10 mouse cellular contexts compared by ENCODE assay signal in genomic region chr14:30974204-30974603, GRCm38 (mm10). TPM values are rescaled to one million over a fixed set of nuclear protein-coding genes. Genes with fewer than 3 reads are reported as not detected.
DNase-seq lines count a peak whose midpoint lies in the region; ATAC-seq lines count a peak whose summit lies in the region.
"Had no signal": no experiment of that assay in that cellular context is flagged by ENCODE, and none has a peak within 500 bp of the region (broad histone marks: within the 10 kb centered on the region; RNA-seq: fewer than 3 reads in every experiment).

No protein-coding gene starts in this region.

- H3K27ac ChIP-seq in neural tube, embryonic 11.5 days (ENCODE audit: low read depth, low read length), result 0 out of 2 replicates have a peak overlapping the region, but pooled peaks have one; percentile 17
- H3K27ac ChIP-seq in hindbrain, embryonic 13.5 days, result peak overlapping the region; percentile 62; the same call in 1 of the 2 replicates
- H3K27ac ChIP-seq in stomach, embryonic 16.5 days (ENCODE audit: low read length), result peak overlapping the region; percentile 68; the same call in 1 of the 2 replicates
- H3K27ac ChIP-seq: liver, embryonic 13.5 days had no signal

- H3K4me2 ChIP-seq in neural tube, embryonic 11.5 days (ENCODE audit: low read depth), result no peak overlapping the region
- H3K4me2 ChIP-seq in hindbrain, embryonic 13.5 days, result no peak overlapping the region
- no peak overlapping the region for H3K4me2 ChIP-seq in stomach, embryonic 16.5 days (ENCODE audit: low read depth, low read length)
- H3K4me2 ChIP-seq: liver, embryonic 13.5 days had no signal

- ATAC-seq in neural tube, embryonic 11.5 days (ENCODE audit: insufficient read depth, low FRiP score, low TSS enrichment), result no peak
- no peak for ATAC-seq in hindbrain, embryonic 13.5 days (ENCODE audit: low FRiP score)
- peak; percentile 80; the same call in 1 of the 2 replicates for ATAC-seq in stomach, embryonic 16.5 days (ENCODE audit: insufficient read depth, low FRiP score)

- DNase-seq in adrenal gland, postnatal 10 days, result peak; percentile 37
- DNase-seq in adrenal gland, postnatal 4 days (ENCODE audit: low spot score in 2 of 2), result no peak
- DNase-seq in neural tube, embryonic 11.5 days (ENCODE audit: low spot score), result no peak
- no peak for DNase-seq in neural tube, embryonic 10.5 days (ENCODE audit: extremely low spot score, low spot score)
- peak; percentile 53 to 79 for DNase-seq in left cerebral cortex, postnatal 14 days (ENCODE audit: low spot score in 2 of 2)
- no peak for DNase-seq in thymus, postnatal 10 days (ENCODE audit: low spot score in 2 of 2)
- DNase-seq: liver, embryonic 13.5 days had no signal

- no peaks in the 10 kb centered on the region for H3K4me1 ChIP-seq in neural tube, embryonic 11.5 days (ENCODE audit: control insufficient read depth, insufficient read depth, low read length)
- H3K4me1 ChIP-seq in hindbrain, embryonic 13.5 days (replicated peaks), result no peaks in the 10 kb centered on the region
- H3K4me1 ChIP-seq in stomach, embryonic 16.5 days (ENCODE audit: control insufficient read depth, insufficient read depth, low read length), result no peaks in the 10 kb centered on the region
- H3K4me1 ChIP-seq: liver, embryonic 13.5 days had no signal

- H3K36me3 ChIP-seq in neural tube, embryonic 11.5 days (ENCODE audit: control insufficient read depth, insufficient read depth, low read length), result no peaks in the 10 kb centered on the region
- peaks cover 68% of the 10 kb centered on the region for H3K36me3 ChIP-seq in hindbrain, embryonic 13.5 days
- H3K36me3 ChIP-seq in stomach, embryonic 16.5 days (ENCODE audit: control insufficient read depth, insufficient read depth, low read length), result peaks cover 6% of the 10 kb centered on the region; the same call in 1 of the 2 replicates

- no peak overlapping the region for H3K9ac ChIP-seq in neural tube, embryonic 11.5 days (ENCODE audit: low read length)
- H3K9ac ChIP-seq in hindbrain, embryonic 13.5 days, result no peak overlapping the region
- no peak overlapping the region for H3K9ac ChIP-seq in stomach, embryonic 16.5 days (ENCODE audit: low read length)
- H3K9ac ChIP-seq: liver, embryonic 13.5 days had no signal

- no peak overlapping the region for H3K4me3 ChIP-seq in neural tube, embryonic 11.5 days (ENCODE audit: low read depth, low read length)
- H3K4me3 ChIP-seq in hindbrain, embryonic 13.5 days, result no peak overlapping the region
- no peak overlapping the region for H3K4me3 ChIP-seq in stomach, embryonic 16.5 days (replicated peaks; ENCODE audit: low read length)
- H3K4me3 ChIP-seq: liver, embryonic 13.5 days had no signal

- no peaks in the 10 kb centered on the region for H3K27me3 ChIP-seq in neural tube, embryonic 11.5 days (ENCODE audit: control insufficient read depth, insufficient read depth, low read length)
- no peaks in the 10 kb centered on the region for H3K27me3 ChIP-seq in hindbrain, embryonic 13.5 days
- no peaks in the 10 kb centered on the region for H3K27me3 ChIP-seq in stomach, embryonic 16.5 days (ENCODE audit: control insufficient read depth, insufficient read depth, low read length)
- H3K27me3 ChIP-seq: liver, embryonic 13.5 days had no signal

- intact Hi-C loops in left cerebral cortex, postnatal 14 days (cut with DNase I), result no loop called here

- no peaks in the 10 kb centered on the region for H3K9me3 ChIP-seq in neural tube, embryonic 11.5 days (ENCODE audit: control insufficient read depth, low read length)
- no peaks in the 10 kb centered on the region for H3K9me3 ChIP-seq in hindbrain, embryonic 13.5 days
- no peaks in the 10 kb centered on the region for H3K9me3 ChIP-seq in stomach, embryonic 16.5 days (replicated peaks; ENCODE audit: control insufficient read depth, low read length)
- H3K9me3 ChIP-seq: liver, embryonic 13.5 days had no signal

- 64% methylated on average over 6 of the region's 6 CpGs for WGBS in neural tube, embryonic 11.5 days
- WGBS in hindbrain, embryonic 13.5 days, result 34% methylated on average over 6 of the region's 6 CpGs
- WGBS in stomach, embryonic 16.5 days, result 51% methylated on average over 6 of the region's 6 CpGs

RNA-seq across cellular contexts. Expression of gene Nek4, which starts 23.0 kb away (rescaled TPM):
- 10 to 100 TPM in 1 of 2 experiments, 1 to 10 TPM in 1; 8.5 to 13.9 TPM for total RNA-seq in adrenal gland, postnatal 10 days (2021)
- 10 to 100 TPM; 12.4 to 13.8 TPM for total RNA-seq in adrenal gland, postnatal 4 days (2021)
- 15.9 and 17.0 TPM in 2 replicates for polyA plus RNA-seq in neural tube, embryonic 11.5 days (2014; fragmentation: Nextera tagmentation; extraction: Ambion mirVana)
- 16.9 and 19.2 TPM in 2 replicates for polyA plus RNA-seq in hindbrain, embryonic 13.5 days (2015; fragmentation: Nextera tagmentation; extraction: Ambion mirVana)
- total RNA-seq in left cerebral cortex, postnatal 14 days (2021), result 10 to 100 TPM; 14.0 to 14.1 TPM
- 10.3 and 10.5 TPM in 2 replicates for polyA plus RNA-seq in stomach, embryonic 16.5 days (2015; fragmentation: Nextera tagmentation; extraction: Ambion mirVana)

RNA-seq across cellular contexts. Expression of gene Glt8d1, which starts 27.0 kb away (rescaled TPM):
- 10 to 100 TPM; 35.0 to 47.0 TPM for total RNA-seq in adrenal gland, postnatal 10 days (2021)
- 10 to 100 TPM; 66.0 to 67.0 TPM for total RNA-seq in adrenal gland, postnatal 4 days (2021)
- polyA plus RNA-seq in neural tube, embryonic 11.5 days (2014; fragmentation: Nextera tagmentation; extraction: Ambion mirVana), result 54.9 and 59.2 TPM in 2 replicates
- polyA plus RNA-seq in hindbrain, embryonic 13.5 days (2015; fragmentation: Nextera tagmentation; extraction: Ambion mirVana), result 62.8 and 66.7 TPM in 2 replicates
- total RNA-seq in left cerebral cortex, postnatal 14 days (2021), result 10 to 100 TPM; 27.2 to 30.7 TPM
- polyA plus RNA-seq in stomach, embryonic 16.5 days (2015; fragmentation: Nextera tagmentation; extraction: Ambion mirVana), result 54.1 and 57.9 TPM in 2 replicates

RNA-seq across cellular contexts. Expression of gene Spcs1, which starts 27.3 kb away (rescaled TPM):
- 100 to 1,000 TPM; 215 to 225 TPM for total RNA-seq in adrenal gland, postnatal 10 days (2021)
- 100 to 1,000 TPM; 232 to 265 TPM for total RNA-seq in adrenal gland, postnatal 4 days (2021)
- polyA plus RNA-seq in neural tube, embryonic 11.5 days (2014; fragmentation: Nextera tagmentation; extraction: Ambion mirVana), result 260 and 262 TPM in 2 replicates
- polyA plus RNA-seq in hindbrain, embryonic 13.5 days (2015; fragmentation: Nextera tagmentation; extraction: Ambion mirVana), result 322 and 337 TPM in 2 replicates
- 100 to 1,000 TPM; 171 to 175 TPM for total RNA-seq in left cerebral cortex, postnatal 14 days (2021)
- polyA plus RNA-seq in stomach, embryonic 16.5 days (2015; fragmentation: Nextera tagmentation; extraction: Ambion mirVana), result 427 and 483 TPM in 2 replicates

RNA-seq across cellular contexts. Expression of gene Itih1, which starts 31.1 kb away (rescaled TPM):
- total RNA-seq in adrenal gland, postnatal 10 days (2021), result 100 to 1,000 TPM in 1 of 2 experiments, 10 to 100 TPM in 1; 52.9 to 125 TPM
- total RNA-seq in adrenal gland, postnatal 4 days (2021), result 10 to 100 TPM in 1 of 2 experiments, 1 to 10 TPM in 1; 1.3 to 58.7 TPM
- not detected in 2 replicates for polyA plus RNA-seq in neural tube, embryonic 11.5 days (2014; fragmentation: Nextera tagmentation; extraction: Ambion mirVana)
- not detected in 2 replicates for polyA plus RNA-seq in hindbrain, embryonic 13.5 days (2015; fragmentation: Nextera tagmentation; extraction: Ambion mirVana)
- total RNA-seq in left cerebral cortex, postnatal 14 days (2021), result not detected
- 2.4 and 2.8 TPM in 2 replicates for polyA plus RNA-seq in stomach, embryonic 16.5 days (2015; fragmentation: Nextera tagmentation; extraction: Ambion mirVana)
- total RNA-seq: common myeloid progenitor, adult 5-6 weeks had no signal

RNA-seq across cellular contexts. Expression of gene Pbrm1, which starts 44.7 kb away (rescaled TPM):
- 10 to 100 TPM; 53.5 to 65.9 TPM for total RNA-seq in adrenal gland, postnatal 10 days (2021)
- 10 to 100 TPM; 71.4 to 77.5 TPM for total RNA-seq in adrenal gland, postnatal 4 days (2021)
- 120 and 122 TPM in 2 replicates for polyA plus RNA-seq in neural tube, embryonic 11.5 days (2014; fragmentation: Nextera tagmentation; extraction: Ambion mirVana)
- polyA plus RNA-seq in hindbrain, embryonic 13.5 days (2015; fragmentation: Nextera tagmentation; extraction: Ambion mirVana), result 146 and 151 TPM in 2 replicates
- total RNA-seq in left cerebral cortex, postnatal 14 days (2021), result 10 to 100 TPM; 50.7 to 53.6 TPM
- polyA plus RNA-seq in stomach, embryonic 16.5 days (2015; fragmentation: Nextera tagmentation; extraction: Ambion mirVana), result 93.2 and 99.2 TPM in 2 replicates

Comparison
In these comparisons a context has a peak if more than half of its experiments do, and no peak if none do; other contexts are left out.
1. DNase-seq: peak in adrenal gland, postnatal 10 days (single experiment) and left cerebral cortex, postnatal 14 days (2 of 2); none in adrenal gland, postnatal 4 days (0 of 2), neural tube, embryonic 11.5 days (single experiment), neural tube, embryonic 10.5 days (single experiment) and thymus, postnatal 10 days (0 of 2).
2. H3K27ac ChIP-seq: peak in every context shown above with its lines; median percentile 68 in stomach, embryonic 16.5 days; 62 in hindbrain, embryonic 13.5 days; 17 in neural tube, embryonic 11.5 days.